Mouse (Mus musculus): ENCODE measurements around the gene Fibp. TPM values are rescaled to one million over a fixed set of nuclear protein-coding genes. Genes with fewer than 3 reads are reported as not detected.
A peak's percentile ranks its signal among the peaks of the same experiment; 100 is the strongest.

Fibp gene
- polyA plus RNA-seq, 1 experiment from 2014 or later: 133 TPM

GRCm38 (mm10) chr19:5451766-5452165, 8.6 kb upstream of the Fibp start:
- Histone ChIP-seq H3K4me3 (ENCODE audit: low read depth, low read length) (no peak overlapping the region), H3K27me3 (replicated peaks; ENCODE audit: insufficient read depth, low read length) (peaks cover 10% of the 10 kb centered on the region), H3K9ac (replicated peaks; ENCODE audit: low read depth) (no peak overlapping the region), H3K9me3 (ENCODE audit: low read length) (no peaks in the 10 kb centered on the region), H3K36me3 (ENCODE audit: insufficient read depth, low read length) (no peaks in the 10 kb centered on the region), H3K27ac (ENCODE audit: low read length) (no peak overlapping the region), H3K4me2 (replicated peaks; ENCODE audit: low read depth, low read length) (no peak overlapping the region), H3K4me1 (ENCODE audit: insufficient read depth, low read depth, low read length) (peaks cover 17% of the 10 kb centered on the region)
- ATAC-seq (no peak), DNase-seq (ENCODE audit: low spot score) (no peak)
- TF ChIP-seq EP300 (IDR thresholded peaks at IDR 0.05): no peak
- TF ChIP-seq CTCF (IDR thresholded peaks at IDR 0.05): no peak
- 70% methylated on average over 6 of the region's 6 CpGs for WGBS

- Histone ChIP-seq H3K27me3 (replicated peaks; ENCODE audit: insufficient read depth, low read length) (no peaks in the 10 kb centered on the region), H3K27ac (ENCODE audit: low read length) (no peak overlapping the region), H3K4me2 (replicated peaks; ENCODE audit: low read depth, low read length) (peak overlapping the region; percentile 98), H3K9ac (replicated peaks; ENCODE audit: low read depth) (0 out of 2 replicates have a peak overlapping the region, but pooled peaks have one; percentile 3), H3K9me3 (ENCODE audit: low read length) (no peaks in the 10 kb centered on the region), H3K36me3 (ENCODE audit: insufficient read depth, low read length) (no peaks in the 10 kb centered on the region), H3K4me3 (ENCODE audit: low read depth, low read length) (peak overlapping the region; percentile 79), H3K4me1 (ENCODE audit: insufficient read depth, low read depth, low read length) (peaks cover 12% of the 10 kb centered on the region)
- 52% methylated on average over 12 of the region's 12 CpGs for WGBS
- ATAC-seq (no peak), DNase-seq (ENCODE audit: low spot score) (no peak)
- no peak for TF ChIP-seq EP300 (IDR thresholded peaks at IDR 0.05)
- no peak for TF ChIP-seq CTCF (IDR thresholded peaks at IDR 0.05)
Measured at GRCm38 (mm10) chr19:5455037-5455436, 5.4 kb upstream of the Fibp start.

GRCm38 (mm10) chr19:5455568-5455967, 4.8 kb upstream of the Fibp start:
- Histone ChIP-seq H3K4me2 (replicated peaks; ENCODE audit: low read depth, low read length) (peak overlapping the region; percentile 98), H3K27ac (ENCODE audit: low read length) (peak overlapping the region; percentile 92), H3K9ac (replicated peaks; ENCODE audit: low read depth) (0 out of 2 replicates have a peak overlapping the region, but pooled peaks have one; percentile 74), H3K36me3 (ENCODE audit: insufficient read depth, low read length) (no peaks in the 10 kb centered on the region), H3K27me3 (replicated peaks; ENCODE audit: insufficient read depth, low read length) (no peaks in the 10 kb centered on the region), H3K9me3 (ENCODE audit: low read length) (no peaks in the 10 kb centered on the region), H3K4me1 (ENCODE audit: insufficient read depth, low read depth, low read length) (peaks cover 13% of the 10 kb centered on the region), H3K4me3 (ENCODE audit: low read depth, low read length) (peak overlapping the region; percentile 79)
- no peak for TF ChIP-seq EP300 (IDR thresholded peaks at IDR 0.05)
- TF ChIP-seq CTCF (IDR thresholded peaks at IDR 0.05): no peak
- DNase-seq (ENCODE audit: low spot score) (no peak), ATAC-seq (no peak)
- 48% methylated on average over 8 of the region's 8 CpGs for WGBS

GRCm38 (mm10) chr19:5456241-5456921, 4.0 kb upstream of the Fibp start:
- Histone ChIP-seq H3K27me3 (replicated peaks; ENCODE audit: insufficient read depth, low read length) (no peaks in the 10 kb centered on the region), H3K9ac (replicated peaks; ENCODE audit: low read depth) (peak overlapping the region; percentile 74), H3K4me2 (replicated peaks; ENCODE audit: low read depth, low read length) (peak overlapping the region; percentile 98), H3K36me3 (ENCODE audit: insufficient read depth, low read length) (no peaks in the 10 kb centered on the region), H3K27ac (ENCODE audit: low read length) (peak overlapping the region; percentile 92), H3K9me3 (ENCODE audit: low read length) (no peaks in the 10 kb centered on the region), H3K4me3 (ENCODE audit: low read depth, low read length) (peak overlapping the region; percentile 79), H3K4me1 (ENCODE audit: insufficient read depth, low read depth, low read length) (peaks cover 13% of the 10 kb centered on the region)
- peak; percentile 44 for DNase-seq (ENCODE audit: low spot score)
- ATAC-seq: peak; percentile 31
- 1% methylated on average over 26 of the region's 26 CpGs for WGBS
- peak; percentile 55 for TF ChIP-seq EP300 (IDR thresholded peaks at IDR 0.05)
- no peak for TF ChIP-seq CTCF (IDR thresholded peaks at IDR 0.05)

DNA sequence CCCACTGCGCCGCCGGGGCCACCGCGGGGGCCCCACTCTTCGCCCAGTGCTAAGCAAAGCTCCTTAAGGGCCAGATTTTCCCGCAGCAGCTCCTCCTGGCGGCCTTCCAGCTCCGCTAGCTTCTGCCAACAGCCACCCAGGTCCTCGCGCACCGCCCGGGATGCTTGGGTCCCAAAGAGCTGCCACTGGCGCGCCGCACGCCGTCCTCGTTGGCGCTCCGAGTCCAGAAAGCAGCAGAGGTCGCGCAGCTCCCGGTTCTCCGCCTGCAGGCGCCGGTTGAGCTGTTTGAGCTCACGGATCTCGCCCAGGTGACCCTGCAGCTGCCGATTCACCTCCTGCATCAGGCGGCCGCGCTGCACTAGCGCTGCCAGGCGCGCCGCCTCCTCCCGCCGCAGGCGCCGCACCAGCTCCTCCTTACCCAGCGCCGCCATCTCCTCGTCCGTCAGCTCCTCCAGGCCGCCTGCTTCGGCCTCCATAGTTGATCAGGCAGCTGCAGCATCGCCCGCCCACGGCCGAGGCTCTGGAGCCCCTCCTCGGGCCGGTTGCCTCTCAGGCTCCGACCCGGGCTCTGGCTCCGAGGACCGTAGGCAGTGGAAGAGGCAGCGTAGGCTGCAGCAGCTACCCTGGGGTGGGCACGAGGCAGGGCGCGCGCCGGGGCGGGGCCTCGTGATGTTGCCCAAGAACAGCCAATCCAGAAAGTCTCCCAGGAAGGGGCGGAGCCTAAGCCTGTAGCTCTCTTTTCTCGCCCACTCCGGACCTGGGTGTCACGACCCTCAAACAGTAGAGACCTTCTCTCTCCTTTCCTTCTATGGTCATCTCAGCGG, 3.3 kb upstream of the Fibp start:
- Histone ChIP-seq H3K9ac (replicated peaks; ENCODE audit: low read depth) (peak overlapping the region; percentile 74), H3K4me1 (ENCODE audit: insufficient read depth, low read depth, low read length) (peaks cover 13% of the 10 kb centered on the region), H3K27ac (ENCODE audit: low read length) (peak overlapping the region; percentile 92), H3K9me3 (ENCODE audit: low read length) (no peaks in the 10 kb centered on the region), H3K4me2 (replicated peaks; ENCODE audit: low read depth, low read length) (peak overlapping the region; percentile 98), H3K4me3 (ENCODE audit: low read depth, low read length) (peak overlapping the region; percentile 79), H3K36me3 (ENCODE audit: insufficient read depth, low read length) (no peaks in the 10 kb centered on the region), H3K27me3 (replicated peaks; ENCODE audit: insufficient read depth, low read length) (no peaks in the 10 kb centered on the region)
- peak; percentile 92 for ATAC-seq
- TF ChIP-seq EP300 (IDR thresholded peaks at IDR 0.05) (no peak), CTCF (IDR thresholded peaks at IDR 0.05) (peak; percentile 35)
- DNase-seq (ENCODE audit: low spot score): peak; percentile 97
- WGBS: under 1% methylated on average over 63 of the region's 70 CpGs

DNA sequence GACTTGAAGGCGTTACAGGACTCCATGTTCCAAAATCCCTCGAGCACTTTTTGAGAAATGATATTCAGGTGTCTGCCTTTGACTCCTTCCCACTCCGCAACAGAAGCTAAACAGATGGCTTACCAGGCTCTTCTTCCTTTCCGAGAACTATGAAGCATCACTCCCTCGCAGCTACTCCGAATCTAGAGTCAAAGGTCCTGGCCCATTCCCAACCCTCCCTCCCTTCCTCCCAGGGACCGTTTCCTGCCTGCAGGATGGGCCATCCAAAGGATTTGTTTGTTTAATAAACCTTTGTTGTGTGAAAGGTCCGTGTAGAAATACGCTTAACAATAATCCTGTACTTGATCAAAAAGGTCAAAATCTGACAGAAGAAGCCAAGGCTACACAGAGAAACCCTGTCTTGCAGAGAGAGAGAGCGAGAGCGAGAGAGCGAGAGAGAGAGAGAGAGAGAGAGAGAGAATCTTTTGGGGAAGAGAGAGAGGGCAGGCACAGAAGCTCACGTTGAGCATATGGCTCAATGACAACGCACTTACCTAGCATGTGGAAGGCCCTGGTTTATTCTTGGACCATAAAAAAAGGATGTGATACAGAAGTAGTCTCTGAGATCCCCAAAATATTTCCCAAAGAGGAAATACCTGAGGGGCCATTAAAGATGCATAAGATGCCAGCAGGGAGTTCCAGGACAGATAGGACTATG, 2.5 kb upstream of the Fibp start, which contains the start of gene Ccdc85b:
TSS of gene Ccdc85b (minus strand) at position 149 of the 697 bp plus-strand sequence.
- peak within 1 kb of the TSS; percentile 92 for H3K27ac ChIP-seq (ENCODE audit: low read length)
- no peaks in the 10 kb centered on the region for H3K9me3 ChIP-seq (ENCODE audit: low read length)
- H3K36me3 ChIP-seq (ENCODE audit: insufficient read depth, low read length): no peaks in the 10 kb centered on the region; the same call in 1 of the 2 replicates
- DNase-seq (ENCODE audit: low spot score) (no peak), ATAC-seq (peak; percentile 30)
- H3K9ac ChIP-seq (replicated peaks; ENCODE audit: low read depth): peak within 1 kb of the TSS; percentile 74
- H3K4me2 ChIP-seq (replicated peaks; ENCODE audit: low read depth, low read length): peak within 1 kb of the TSS; percentile 98
- peaks cover 13% of the 10 kb centered on the region for H3K4me1 ChIP-seq (ENCODE audit: insufficient read depth, low read depth, low read length)
- H3K4me3 ChIP-seq (ENCODE audit: low read depth, low read length): peak within 1 kb of the TSS; percentile 79
- TF ChIP-seq EP300 (IDR thresholded peaks at IDR 0.05): peak; percentile 59; the same call in 1 of the 2 replicates
- TF ChIP-seq CTCF (IDR thresholded peaks at IDR 0.05): no peak
- H3K27me3 ChIP-seq (replicated peaks; ENCODE audit: insufficient read depth, low read length): no peaks in the 10 kb centered on the region
- WGBS: 9% methylated on average over 14 of the region's 14 CpGs
